Mouse (Mus musculus) CH12.LX (cell line): ENCODE measurements around the gene Kif1bp.

Experiments used
- CTCF ChIP-seq, 2 experiments: IDR thresholded peaks in 1 of 2; conservative IDR thresholded peaks in 1 of 2; 2 replicates each; pipeline ENCODE4 v1.5.1; 2011 to 2012; ENCODE audit warnings: low read depth in 2 of 2, low read length in 2 of 2, improper control_type of control experiment in 1 of 2, inconsistent platforms in 1 of 2, mild to moderate bottlenecking in 1 of 2, moderate library complexity in 1 of 2
- GABPA ChIP-seq: IDR thresholded peaks from 2 replicates; pipeline ENCODE4 v1.6.1; 2012; ENCODE audit warnings: low read depth, low read length, improper control_type of control experiment, inconsistent platforms; ENCODE audit not compliant: insufficient replicate concordance
- JUND ChIP-seq: conservative IDR thresholded peaks from 2 replicates; pipeline ENCODE4 v1.6.1; 2011; ENCODE audit warnings: low read depth, low read length, improper control_type of control experiment
- MAFK ChIP-seq: IDR thresholded peaks from 2 replicates; pipeline ENCODE4 v1.6.1; 2011; ENCODE audit warnings: low read length, improper control_type of control experiment; ENCODE audit not compliant: insufficient replicate concordance
- MAX ChIP-seq: IDR thresholded peaks from 2 replicates; pipeline ENCODE4 v1.6.1; 2011; ENCODE audit warnings: low read length, improper control_type of control experiment
- MXI1 ChIP-seq: IDR thresholded peaks from 2 replicates; pipeline ENCODE4 v1.6.1; 2011; ENCODE audit warnings: mild to moderate bottlenecking, low read depth, low read length, improper control_type of control experiment
- POLR2A ChIP-seq: IDR thresholded peaks from 2 replicates; pipeline ENCODE4 v1.6.1; 2011; ENCODE audit warnings: low read depth, mild to moderate bottlenecking, improper control_type of control experiment, low read length
- TCF12 ChIP-seq: IDR thresholded peaks from 2 replicates; pipeline ENCODE4 v1.6.1; 2014; ENCODE audit warnings: low read depth, mild to moderate bottlenecking, inconsistent platforms, low read length, improper control_type of control experiment
- USF1 ChIP-seq: IDR thresholded peaks from 2 replicates; pipeline ENCODE4 v1.6.1; 2014; ENCODE audit warnings: low read depth, mild to moderate bottlenecking, inconsistent platforms, low read length, improper control_type of control experiment
- USF2 ChIP-seq: conservative IDR thresholded peaks from 2 replicates; pipeline ENCODE4 v1.6.1; 2011; ENCODE audit warnings: low read depth, low read length, improper control_type of control experiment

DNA sequence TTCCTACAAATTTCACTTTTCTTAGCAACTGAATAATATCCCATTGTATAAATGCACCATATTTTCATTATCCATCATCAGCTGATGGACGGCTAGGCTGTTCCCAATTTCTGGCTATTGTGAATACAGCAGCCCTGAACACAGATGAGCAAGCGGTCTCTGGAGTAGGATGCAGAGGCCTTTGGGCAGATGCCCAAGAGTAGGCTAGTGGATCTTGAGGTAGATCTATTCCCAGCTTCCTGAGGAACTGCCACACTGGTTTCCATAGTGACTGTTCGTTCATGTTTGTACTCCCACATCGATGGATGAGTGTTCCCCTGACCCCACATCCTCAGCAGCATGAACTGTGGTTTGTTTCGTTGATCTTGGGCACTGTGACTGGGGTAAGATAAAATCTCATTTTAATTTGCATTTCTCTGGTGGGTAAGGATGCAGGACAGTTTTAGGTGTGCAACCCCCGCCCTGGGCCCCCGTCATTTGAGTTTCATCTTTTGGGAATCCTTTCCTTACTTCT, 27.4 kb downstream of the Kif1bp start:
- TF ChIP-seq MAX (no peak), CTCF (conservative IDR thresholded peaks at IDR 0.05 in 1 of 2, IDR thresholded peaks at IDR 0.05 in 1 of 2; ENCODE audit: low read depth in 2 of 2, low read length in 2 of 2) (no peak), GABPA (no peak), MXI1 (no peak), JUND (no peak), MAFK (no peak), POLR2A (no peak), USF2 (no peak), USF1 (no peak), TCF12 (no peak)
